Mouse (Mus musculus): ENCODE results near the gene Glrx2. TPM values are rescaled to one million over a fixed set of nuclear protein-coding genes. Genes with fewer than 3 reads are reported as not detected.
A peak's percentile ranks its signal among the peaks of the same experiment; 100 is the strongest.

Glrx2 gene
- polyA plus RNA-seq, 1 experiment, result not detected

- 1% methylated on average over 71 of the region's 71 CpGs for WGBS
- TF ChIP-seq CTCF (IDR thresholded peaks at IDR 0.05; ENCODE audit: insufficient read depth, low read depth, low read length), result 0 out of 2 replicates have a peak, but pooled peaks have one; percentile 21
- TF ChIP-seq POLR2A (IDR thresholded peaks at IDR 0.05; ENCODE audit: insufficient read depth, low read depth, low read length), result peak; percentile 88
Measured at GRCm38 (mm10) chr1:143739361-143740350, 23.5 kb downstream of the Glrx2 start.

DNA sequence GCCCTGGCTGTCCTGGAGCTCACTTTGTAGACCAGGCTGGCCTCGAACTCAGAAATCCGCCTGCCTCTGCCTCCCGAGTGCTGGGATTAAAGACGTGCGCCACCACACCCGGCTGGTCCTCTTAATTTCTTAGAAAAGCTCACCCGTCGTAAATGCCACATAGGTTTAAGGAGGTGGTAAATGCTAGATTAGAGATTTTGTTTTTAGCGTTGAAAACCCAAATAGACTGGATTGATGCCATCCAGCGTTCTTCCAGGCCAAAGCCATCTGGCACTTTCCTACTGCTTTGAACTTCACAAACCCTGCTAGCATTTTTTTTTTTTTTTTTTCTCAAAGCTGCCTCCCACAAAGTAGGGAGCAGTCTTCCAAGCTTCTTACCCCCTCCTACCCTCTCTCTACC lies 24.4 kb downstream of the Glrx2 start:
- WGBS, result 65% methylated on average over 10 of the region's 10 CpGs
- no peaks in the 10 kb centered on the region for H3K4me1 ChIP-seq (ENCODE audit: control insufficient read depth, insufficient read depth, low read length)
- no peak overlapping the region for H3K27ac ChIP-seq (ENCODE audit: insufficient read depth, low read depth, low read length)
- no peak overlapping the region for H3K4me3 ChIP-seq (ENCODE audit: insufficient read depth, low read depth, low read length)
- no peak for TF ChIP-seq POLR2A (IDR thresholded peaks at IDR 0.05; ENCODE audit: insufficient read depth, low read depth, low read length)
- no peak for TF ChIP-seq CTCF (IDR thresholded peaks at IDR 0.05; ENCODE audit: insufficient read depth, low read depth, low read length)

More at GRCm38 (mm10) chr1:143739361-143740350, 23.5 kb downstream of the Glrx2 start:
- Histone ChIP-seq H3K4me3 (ENCODE audit: insufficient read depth, low read depth, low read length) (peak overlapping the region; percentile 86), H3K4me1 (ENCODE audit: control insufficient read depth, insufficient read depth, low read length) (no peaks in the 10 kb centered on the region), H3K27ac (ENCODE audit: insufficient read depth, low read depth, low read length) (peak overlapping the region; percentile 14)

- H3K4me1 ChIP-seq (ENCODE audit: control insufficient read depth, insufficient read depth, low read length), result no peaks in the 10 kb centered on the region
- H3K27ac ChIP-seq (ENCODE audit: insufficient read depth, low read depth, low read length), result no peak overlapping the region
- no peak overlapping the region for H3K4me3 ChIP-seq (ENCODE audit: insufficient read depth, low read depth, low read length)
- WGBS, result 68% methylated on average over 5 of the region's 5 CpGs
- no peak for TF ChIP-seq CTCF (IDR thresholded peaks at IDR 0.05; ENCODE audit: insufficient read depth, low read depth, low read length)
- no peak for TF ChIP-seq POLR2A (IDR thresholded peaks at IDR 0.05; ENCODE audit: insufficient read depth, low read depth, low read length)
Measured at GRCm38 (mm10) chr1:143741331-143741730, 25.2 kb downstream of the Glrx2 start.

DNA sequence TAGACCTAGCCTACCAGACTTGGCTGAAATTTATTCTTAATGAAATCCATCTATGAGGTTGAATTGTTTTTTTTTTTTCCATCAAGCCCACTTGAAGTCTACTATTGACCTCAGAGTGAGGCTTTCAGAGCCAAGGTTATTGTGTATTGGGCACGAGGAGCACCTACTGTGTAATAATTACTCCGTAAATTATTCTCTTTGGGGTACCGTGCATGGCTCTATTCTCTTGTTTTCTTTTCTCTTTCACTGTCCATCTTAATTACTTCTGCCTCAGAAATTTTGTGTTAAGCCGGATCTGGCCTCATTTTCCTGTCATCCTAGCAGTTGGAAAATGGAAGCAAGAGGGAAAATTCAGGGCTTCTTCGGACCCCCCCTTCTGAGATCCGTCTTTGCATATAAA lies 26.0 kb downstream of the Glrx2 start:
- Histone ChIP-seq H3K4me3 (ENCODE audit: insufficient read depth, low read depth, low read length) (no peak overlapping the region), H3K4me1 (ENCODE audit: control insufficient read depth, insufficient read depth, low read length) (no peaks in the 10 kb centered on the region), H3K27ac (ENCODE audit: insufficient read depth, low read depth, low read length) (no peak overlapping the region)
- WGBS, result 48% methylated on average over 6 of the region's 6 CpGs
- TF ChIP-seq CTCF (IDR thresholded peaks at IDR 0.05; ENCODE audit: insufficient read depth, low read depth, low read length) (no peak), POLR2A (IDR thresholded peaks at IDR 0.05; ENCODE audit: insufficient read depth, low read depth, low read length) (no peak)

GRCm38 (mm10) chr1:143745871-143746270 lies 29.7 kb downstream of the Glrx2 start:
- no peak for TF ChIP-seq CTCF (IDR thresholded peaks at IDR 0.05; ENCODE audit: insufficient read depth, low read depth, low read length)
- H3K4me1 ChIP-seq (ENCODE audit: control insufficient read depth, insufficient read depth, low read length), result no peaks in the 10 kb centered on the region
- 90% methylated on average over 10 of the region's 10 CpGs for WGBS
- H3K4me3 ChIP-seq (ENCODE audit: insufficient read depth, low read depth, low read length), result no peak overlapping the region
- H3K27ac ChIP-seq (ENCODE audit: insufficient read depth, low read depth, low read length), result no peak overlapping the region

- 94% methylated on average over 8 of the region's 8 CpGs for WGBS
- H3K4me3 ChIP-seq (ENCODE audit: insufficient read depth, low read depth, low read length), result no peak overlapping the region
- TF ChIP-seq CTCF (IDR thresholded peaks at IDR 0.05; ENCODE audit: insufficient read depth, low read depth, low read length) (no peak), POLR2A (IDR thresholded peaks at IDR 0.05; ENCODE audit: insufficient read depth, low read depth, low read length) (no peak)
- H3K4me1 ChIP-seq (ENCODE audit: control insufficient read depth, insufficient read depth, low read length), result no peaks in the 10 kb centered on the region
- H3K27ac ChIP-seq (ENCODE audit: insufficient read depth, low read depth, low read length), result no peak overlapping the region
Measured at GRCm38 (mm10) chr1:143762159-143762558, 46.0 kb downstream of the Glrx2 start.

GRCm38 (mm10) chr1:143764443-143764842 lies 48.3 kb downstream of the Glrx2 start:
- Histone ChIP-seq H3K27ac (ENCODE audit: insufficient read depth, low read depth, low read length) (no peak overlapping the region), H3K4me1 (ENCODE audit: control insufficient read depth, insufficient read depth, low read length) (no peaks in the 10 kb centered on the region), H3K4me3 (ENCODE audit: insufficient read depth, low read depth, low read length) (no peak overlapping the region)
- WGBS, result 73% methylated on average over 1 of the region's 1 CpGs
- TF ChIP-seq POLR2A (IDR thresholded peaks at IDR 0.05; ENCODE audit: insufficient read depth, low read depth, low read length) (no peak), CTCF (IDR thresholded peaks at IDR 0.05; ENCODE audit: insufficient read depth, low read depth, low read length) (no peak)

DNA sequence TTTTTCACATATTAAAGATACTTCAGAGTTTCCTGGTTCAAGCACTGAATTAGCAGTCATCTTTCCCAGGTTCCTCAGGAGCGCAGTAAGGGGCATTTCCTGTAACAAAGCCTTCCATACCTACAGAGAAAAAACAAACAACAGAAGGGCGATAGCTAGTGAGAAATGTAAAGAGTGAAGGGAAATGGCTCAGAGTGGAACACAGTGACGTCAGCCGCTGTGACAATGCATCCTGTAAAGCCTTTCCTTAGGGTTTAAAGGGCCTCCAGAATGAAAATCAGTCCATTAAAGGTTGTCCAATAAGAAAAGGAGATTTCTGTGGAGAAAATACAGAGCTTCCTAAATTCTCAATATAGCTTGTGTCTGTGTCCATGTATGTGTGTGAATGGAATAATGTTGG lies 49.7 kb downstream of the Glrx2 start:
- H3K4me3 ChIP-seq (ENCODE audit: insufficient read depth, low read depth, low read length), result no peak overlapping the region
- no peak overlapping the region for H3K27ac ChIP-seq (ENCODE audit: insufficient read depth, low read depth, low read length)
- H3K4me1 ChIP-seq (ENCODE audit: control insufficient read depth, insufficient read depth, low read length), result peaks cover 6% of the 10 kb centered on the region
- TF ChIP-seq CTCF (IDR thresholded peaks at IDR 0.05; ENCODE audit: insufficient read depth, low read depth, low read length) (no peak), POLR2A (IDR thresholded peaks at IDR 0.05; ENCODE audit: insufficient read depth, low read depth, low read length) (no peak)
- WGBS, result 87% methylated on average over 4 of the region's 4 CpGs

GRCm38 (mm10) chr1:143766238-143766637 lies 50.1 kb downstream of the Glrx2 start:
- Histone ChIP-seq H3K4me1 (ENCODE audit: control insufficient read depth, insufficient read depth, low read length) (peaks cover 6% of the 10 kb centered on the region), H3K27ac (ENCODE audit: insufficient read depth, low read depth, low read length) (no peak overlapping the region), H3K4me3 (ENCODE audit: insufficient read depth, low read depth, low read length) (no peak overlapping the region)
- 89% methylated on average over 6 of the region's 6 CpGs for WGBS
- TF ChIP-seq CTCF (IDR thresholded peaks at IDR 0.05; ENCODE audit: insufficient read depth, low read depth, low read length) (no peak), POLR2A (IDR thresholded peaks at IDR 0.05; ENCODE audit: insufficient read depth, low read depth, low read length) (no peak)
